Mouse (Mus musculus): ENCODE measurements at regions not wholly inside any gene's neighbourhood (a gene's known extent, or its start where the extent isn't known, plus 50 kb on each side); places are given as distances from the start of the nearest gene placed in this dataset.

- TF ChIP-seq POLR2A (IDR thresholded peaks at IDR 0.05; ENCODE audit: insufficient read depth, low read length) (no peak), CTCF (IDR thresholded peaks at IDR 0.05; ENCODE audit: low read depth, low read length) (no peak)
These were observed 120.5 kb upstream of the Six2 start for GRCm38 (mm10) chr17:85808580-85808979.
